Mouse (Mus musculus) limb, embryonic 13.5 days (tissue): ENCODE data around the gene Ncapd3. TPM values are rescaled to one million over a fixed set of nuclear protein-coding genes. Genes with fewer than 3 reads are reported as not detected.

Source experiments
- ATAC-seq: fragments of 200-750 bp; cut with Nextera tagmentation; 2 replicates; pipeline ENCODE4 v1.8.0; 2017; ENCODE audit warnings: low read depth, moderate number of reproducible peaks, moderate TSS enrichment; ENCODE audit not compliant: low FRiP score
- H3K27ac ChIP-seq: fragments of 300-500 bp; sonication (generic); 2 replicates; pipeline ENCODE4 v1.5.1; 2015; ENCODE audit warnings: inconsistent platforms, mild to moderate bottlenecking, moderate library complexity
- H3K27me3 ChIP-seq: fragments of 300-500 bp; sonication (generic); 2 replicates; pipeline ENCODE4 v1.6.1; 2015; ENCODE audit warnings: mild to moderate bottlenecking, inconsistent platforms
- H3K36me3 ChIP-seq: fragments of 300-500 bp; sonication (generic); 2 replicates; pipeline ENCODE4 v1.6.1; 2015; ENCODE audit warnings: inconsistent platforms, mild to moderate bottlenecking, moderate library complexity
- H3K4me1 ChIP-seq: fragments of 300-500 bp; sonication (generic); 2 replicates; pipeline ENCODE4 v1.6.1; 2015; ENCODE audit warnings: inconsistent platforms
- H3K4me2 ChIP-seq: fragments of 300-500 bp; sonication (generic); replicated peaks from 2 replicates; pipeline ENCODE4 v1.6.1; 2015; ENCODE audit warnings: inconsistent platforms, mild to moderate bottlenecking, moderate library complexity
- H3K4me3 ChIP-seq: fragments of 300-500 bp; sonication (generic); 2 replicates; pipeline ENCODE4 v1.5.1; 2015; ENCODE audit warnings: moderate library complexity, mild to moderate bottlenecking, inconsistent platforms
- H3K9ac ChIP-seq: fragments of 300-500 bp; sonication (generic); 2 replicates; pipeline ENCODE4 v1.6.1; 2015; ENCODE audit warnings: mild to moderate bottlenecking, inconsistent platforms
- H3K9me3 ChIP-seq: fragments of 300-500 bp; sonication (generic); 2 replicates; pipeline ENCODE4 v1.6.1; 2016; ENCODE audit warnings: inconsistent platforms
- WGBS: fragments of 180-500 bp; shearing (Covaris S2); methylation state at CpG from one replicate; pipeline ENCODE4 v1.1.7; 2015; 5-methylcytosine and 5-hydroxymethylcytosine counted together
- polyA plus RNA-seq: library from polyadenylated mRNA; unstranded; fragments of >200 nt; fragmentation: Nextera tagmentation; extraction: Ambion mirVana; gene quantifications from 2 replicates; pipeline ENCODE4 v1.2.1, GENCODE M21; 2015

Gene Ncapd3
- polyA plus RNA-seq, 1 experiment from 2014 or later = 25.8 TPM

- no peaks in the 10 kb centered on the region for H3K4me1 ChIP-seq
- no peaks in the 10 kb centered on the region for H3K27me3 ChIP-seq
- H3K36me3 ChIP-seq = peaks cover 87% of the 10 kb centered on the region
- H3K9me3 ChIP-seq = no peaks in the 10 kb centered on the region
- ATAC-seq = no peak
- no peak overlapping the region for H3K4me3 ChIP-seq
- no peak overlapping the region for H3K4me2 ChIP-seq
- H3K27ac ChIP-seq = no peak overlapping the region
- no peak overlapping the region for H3K9ac ChIP-seq
- 85% methylated on average over 4 of the region's 4 CpGs for WGBS
Measured at GRCm38 (mm10) chr9:27070895-27071294, 40.9 kb downstream of the Ncapd3 start.

DNA sequence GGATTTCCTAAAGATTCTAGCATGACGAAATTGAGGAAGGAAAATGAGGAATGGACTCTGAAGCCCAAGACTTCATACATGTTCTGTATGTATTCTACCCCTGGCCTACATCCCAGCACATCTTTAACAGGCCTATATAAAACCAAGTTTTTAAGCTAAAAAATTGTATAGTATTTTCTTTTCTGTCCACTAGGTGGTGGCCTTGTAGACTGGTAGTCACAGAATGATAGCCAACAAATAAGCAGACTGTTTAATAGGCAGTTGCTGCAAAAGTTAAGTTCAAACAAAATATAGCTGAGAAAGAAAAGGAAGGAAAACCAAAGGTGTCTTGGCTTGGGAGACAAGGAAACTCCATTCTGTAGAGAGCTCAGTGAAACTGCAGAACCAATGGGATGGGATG, 44.7 kb downstream of the Ncapd3 start:
- no peaks in the 10 kb centered on the region for H3K4me1 ChIP-seq
- H3K4me3 ChIP-seq = no peak overlapping the region
- H3K27ac ChIP-seq = no peak overlapping the region
- 82% methylated on average over 1 of the region's 1 CpGs for WGBS
- peaks cover 78% of the 10 kb centered on the region for H3K36me3 ChIP-seq
- H3K27me3 ChIP-seq = no peaks in the 10 kb centered on the region
- H3K4me2 ChIP-seq = no peak overlapping the region
- no peak overlapping the region for H3K9ac ChIP-seq
- no peak for ATAC-seq
- no peaks in the 10 kb centered on the region for H3K9me3 ChIP-seq

- Histone ChIP-seq H3K27ac (no peak overlapping the region), H3K4me2 (no peak overlapping the region), H3K9me3 (no peaks in the 10 kb centered on the region), H3K27me3 (no peaks in the 10 kb centered on the region), H3K4me3 (no peak overlapping the region), H3K36me3 (peaks cover 77% of the 10 kb centered on the region), H3K4me1 (no peaks in the 10 kb centered on the region), H3K9ac (no peak overlapping the region)
- no peak for ATAC-seq
Measured at GRCm38 (mm10) chr9:27075812-27076211, 45.8 kb downstream of the Ncapd3 start.

GRCm38 (mm10) chr9:27086256-27086655, 56.3 kb downstream of the Ncapd3 start:
- whole genome bisulfite sequencing = 92% methylated on average over 5 of the region's 5 CpGs
- ATAC-seq = no peak
- H3K36me3 ChIP-seq = peaks cover 97% of the 10 kb centered on the region

DNA sequence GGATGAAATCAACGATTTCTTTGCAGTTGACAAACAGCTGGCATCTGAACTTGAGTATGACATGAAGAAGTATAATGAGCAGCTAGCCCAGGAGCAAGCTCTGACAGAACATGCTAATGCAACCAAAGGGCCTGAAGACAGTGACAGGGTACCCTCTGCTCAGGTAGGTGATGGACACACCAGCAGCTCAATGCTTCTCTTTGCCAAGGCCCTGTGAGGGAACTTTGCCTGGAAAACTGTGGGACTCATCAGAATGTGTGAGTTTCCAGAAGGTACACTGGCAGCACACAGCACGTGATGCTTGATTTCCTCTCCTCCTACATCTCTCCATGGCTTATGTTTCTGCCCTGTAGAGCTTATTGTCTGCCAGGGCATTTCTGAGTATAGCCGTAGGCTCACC, 57.4 kb downstream of the Ncapd3 start:
- no peaks in the 10 kb centered on the region for H3K9me3 ChIP-seq
- H3K4me3 ChIP-seq = no peak overlapping the region
- WGBS = 93% methylated on average over 3 of the region's 3 CpGs
- no peak for ATAC-seq
- no peak overlapping the region for H3K27ac ChIP-seq
- no peaks in the 10 kb centered on the region for H3K27me3 ChIP-seq
- H3K4me1 ChIP-seq = no peaks in the 10 kb centered on the region
- no peak overlapping the region for H3K9ac ChIP-seq
- peaks cover 98% of the 10 kb centered on the region for H3K36me3 ChIP-seq
- H3K4me2 ChIP-seq = no peak overlapping the region

More at GRCm38 (mm10) chr9:27086256-27086655, 56.3 kb downstream of the Ncapd3 start:
- Histone ChIP-seq H3K27me3 (no peaks in the 10 kb centered on the region), H3K9ac (no peak overlapping the region), H3K9me3 (no peaks in the 10 kb centered on the region), H3K27ac (no peak overlapping the region), H3K4me3 (no peak overlapping the region), H3K4me1 (no peaks in the 10 kb centered on the region), H3K4me2 (no peak overlapping the region)

GRCm38 (mm10) chr9:27090134-27090533, 60.2 kb downstream of the Ncapd3 start:
- ATAC-seq = no peak
- Histone ChIP-seq H3K36me3 (peaks cover 94% of the 10 kb centered on the region), H3K4me2 (no peak overlapping the region), H3K27ac (no peak overlapping the region), H3K9me3 (no peaks in the 10 kb centered on the region), H3K4me3 (no peak overlapping the region), H3K4me1 (no peaks in the 10 kb centered on the region), H3K9ac (no peak overlapping the region), H3K27me3 (no peaks in the 10 kb centered on the region)
- WGBS = 80% methylated on average over 1 of the region's 1 CpGs

GRCm38 (mm10) chr9:27090801-27091775, 61.1 kb downstream of the Ncapd3 start:
- WGBS = 91% methylated on average over 13 of the region's 13 CpGs
- H3K36me3 ChIP-seq = peaks cover 93% of the 10 kb centered on the region
- no peak for ATAC-seq

DNA sequence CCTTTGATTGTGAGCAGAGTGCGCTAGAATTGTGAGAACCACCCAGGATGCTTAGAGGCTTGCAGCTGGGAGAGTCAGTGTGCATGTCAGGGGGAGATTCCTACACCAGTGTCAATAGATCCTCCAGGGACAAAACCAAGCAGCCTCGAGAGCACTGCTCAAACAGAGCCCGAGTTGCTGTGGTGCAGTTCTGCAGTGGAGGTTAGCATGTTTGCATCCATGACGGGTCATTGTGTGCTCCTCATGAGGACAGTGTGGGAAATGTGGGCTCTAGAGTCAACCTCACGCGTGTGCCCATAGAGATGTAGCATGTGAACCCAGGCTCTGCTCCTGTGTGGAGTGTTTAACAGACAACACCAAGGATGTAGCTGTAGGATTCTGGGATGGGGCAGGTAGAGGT, 62.9 kb downstream of the Ncapd3 start:
- no peak overlapping the region for H3K4me3 ChIP-seq
- H3K4me2 ChIP-seq = no peak overlapping the region
- no peak overlapping the region for H3K27ac ChIP-seq
- H3K9me3 ChIP-seq = no peaks in the 10 kb centered on the region
- H3K36me3 ChIP-seq = peaks cover 89% of the 10 kb centered on the region
- no peaks in the 10 kb centered on the region for H3K4me1 ChIP-seq
- no peaks in the 10 kb centered on the region for H3K27me3 ChIP-seq
- no peak for ATAC-seq
- WGBS = 93% methylated on average over 6 of the region's 6 CpGs
- H3K9ac ChIP-seq = no peak overlapping the region

More at GRCm38 (mm10) chr9:27090801-27091775, 61.1 kb downstream of the Ncapd3 start:
- no peak overlapping the region for H3K4me3 ChIP-seq
- H3K27me3 ChIP-seq = no peaks in the 10 kb centered on the region
- H3K9me3 ChIP-seq = no peaks in the 10 kb centered on the region
- no peak overlapping the region for H3K9ac ChIP-seq
- H3K4me2 ChIP-seq = no peak overlapping the region
- H3K4me1 ChIP-seq = no peaks in the 10 kb centered on the region
- H3K27ac ChIP-seq = no peak overlapping the region

- Histone ChIP-seq H3K4me3 (no peak overlapping the region), H3K9me3 (no peaks in the 10 kb centered on the region), H3K36me3 (peaks cover 89% of the 10 kb centered on the region), H3K27ac (no peak overlapping the region), H3K4me1 (peaks cover 3% of the 10 kb centered on the region; the same call in 1 of the 2 replicates), H3K4me2 (no peak overlapping the region), H3K9ac (no peak overlapping the region), H3K27me3 (no peaks in the 10 kb centered on the region)
- WGBS = 35% methylated on average over 4 of the region's 4 CpGs
- no peak for ATAC-seq
Measured at GRCm38 (mm10) chr9:27098092-27098491, 68.1 kb downstream of the Ncapd3 start.

GRCm38 (mm10) chr9:27098557-27098956, 68.6 kb downstream of the Ncapd3 start:
- Histone ChIP-seq H3K4me2 (no peak overlapping the region), H3K27me3 (no peaks in the 10 kb centered on the region), H3K27ac (no peak overlapping the region), H3K36me3 (peaks cover 89% of the 10 kb centered on the region), H3K4me3 (no peak overlapping the region), H3K9ac (no peak overlapping the region), H3K9me3 (no peaks in the 10 kb centered on the region), H3K4me1 (peaks cover 3% of the 10 kb centered on the region; the same call in 1 of the 2 replicates)
- no peak for ATAC-seq
- 83% methylated on average over 8 of the region's 8 CpGs for WGBS

DNA sequence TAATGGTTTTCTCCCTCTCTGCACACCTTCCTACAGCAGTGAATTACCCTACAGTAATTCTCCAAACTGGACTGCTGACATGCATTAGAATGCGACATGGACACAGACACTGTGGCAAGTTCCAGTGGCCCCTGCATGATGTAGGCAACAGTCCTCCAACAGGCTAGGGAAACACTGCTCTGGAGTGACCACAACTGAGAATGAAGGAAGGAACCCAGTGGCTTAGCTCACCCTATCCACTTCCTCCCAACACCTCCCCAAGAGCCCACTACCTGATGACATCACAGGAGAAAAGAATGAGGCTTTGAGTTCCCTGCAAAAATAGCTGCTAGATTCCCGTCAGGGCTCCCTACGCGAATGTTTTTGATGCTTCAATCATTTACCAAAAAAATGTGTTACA, 69.5 kb downstream of the Ncapd3 start:
- Histone ChIP-seq H3K9me3 (no peaks in the 10 kb centered on the region), H3K27ac (no peak overlapping the region), H3K9ac (no peak overlapping the region), H3K27me3 (no peaks in the 10 kb centered on the region), H3K4me3 (no peak overlapping the region), H3K36me3 (peaks cover 90% of the 10 kb centered on the region), H3K4me2 (no peak overlapping the region), H3K4me1 (peaks cover 3% of the 10 kb centered on the region; the same call in 1 of the 2 replicates)
- 86% methylated on average over 4 of the region's 4 CpGs for WGBS
- no peak for ATAC-seq

DNA sequence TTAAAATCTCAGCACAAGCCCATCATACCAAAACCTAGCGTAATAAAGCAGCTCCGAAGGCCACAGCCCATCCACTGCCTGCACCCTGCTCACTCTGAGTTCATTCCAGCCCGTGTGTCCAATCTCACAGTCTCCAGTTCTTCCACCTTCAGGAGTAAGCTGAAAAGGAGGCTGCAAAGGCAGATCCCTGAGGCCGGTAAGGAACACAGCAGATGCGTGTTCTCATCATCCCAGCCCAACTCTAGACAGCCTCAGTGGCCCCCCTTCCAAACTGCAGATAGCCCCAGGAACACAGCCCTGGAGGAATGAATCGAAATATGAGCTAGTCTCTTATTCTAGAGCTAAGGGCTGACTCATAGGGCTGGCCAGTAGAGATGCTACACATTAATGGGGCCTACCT, 71.5 kb downstream of the Ncapd3 start:
- Histone ChIP-seq H3K27ac (no peak overlapping the region), H3K36me3 (peaks cover 86% of the 10 kb centered on the region), H3K4me3 (no peak overlapping the region), H3K27me3 (no peaks in the 10 kb centered on the region), H3K9ac (no peak overlapping the region), H3K4me2 (no peak overlapping the region), H3K9me3 (no peaks in the 10 kb centered on the region), H3K4me1 (peaks cover 3% of the 10 kb centered on the region; the same call in 1 of the 2 replicates)
- ATAC-seq = no peak
- 88% methylated on average over 6 of the region's 6 CpGs for WGBS
